Mouse (Mus musculus) liver, embryonic 14.5 days (tissue): ENCODE data around the gene Hic1.

ENCODE experiments used
- CTCF ChIP-seq: IDR thresholded peaks from 2 replicates; pipeline ENCODE4 v1.5.1; 2016; ENCODE audit warnings: antibody characterized with exemption, low read depth, control low read depth
- EP300 ChIP-seq: IDR thresholded peaks from 2 replicates; pipeline ENCODE4 v1.6.1; 2016; ENCODE audit warnings: antibody characterized with exemption, low read depth

DNA sequence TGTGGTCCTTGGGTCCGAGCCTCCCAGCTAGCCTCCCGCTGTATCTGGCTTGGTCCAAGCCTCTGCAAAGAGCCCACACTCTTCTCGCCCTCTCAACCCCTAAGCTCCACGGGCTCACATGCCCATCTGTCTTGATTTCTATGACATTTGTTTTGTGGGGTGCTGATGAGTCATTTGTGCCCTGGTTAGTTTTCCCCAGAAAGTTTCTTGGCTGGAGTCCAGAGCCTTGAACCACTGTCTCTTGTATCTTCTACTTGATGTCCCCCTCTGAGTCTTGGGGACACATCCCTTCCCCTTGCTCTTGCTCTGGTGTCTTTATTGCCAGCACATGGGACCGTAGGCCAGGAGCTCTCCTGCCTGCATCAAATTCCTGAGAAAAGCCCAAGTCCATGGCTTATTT lies 30.6 kb upstream of the Hic1 start:
- TF ChIP-seq CTCF (no peak), EP300 (no peak)
